Comparison of ENCODE assay signal across 20 mouse cellular contexts in genomic region chr9:82861775-82862430, GRCm38 (mm10). TPM values are rescaled to one million over a fixed set of nuclear protein-coding genes. Genes with fewer than 3 reads are reported as not detected.
A peak's percentile ranks its signal among the peaks of the same experiment; 100 is the strongest.
DNase-seq lines count a peak whose midpoint lies in the region; ATAC-seq and TF ChIP-seq lines count a peak whose summit lies in the region.
"Had no signal": no experiment of that assay in that cellular context is flagged by ENCODE, and none has a peak within 500 bp of the region (broad histone marks: within the 10 kb centered on the region; RNA-seq: fewer than 3 reads in every experiment).

No protein-coding gene starts in this region.

- H3K27ac ChIP-seq in hindbrain, postnatal 0 days: no peak overlapping the region
- H3K27ac ChIP-seq in hindbrain, embryonic 10.5 days: no peak overlapping the region
- no peak overlapping the region for H3K27ac ChIP-seq in liver, adult 2 months (replicated peaks; ENCODE audit: insufficient read depth, low read depth, low read length)
- H3K27ac ChIP-seq in liver, embryonic 11.5 days (ENCODE audit: low read depth, low read length): no peak overlapping the region
- peak overlapping the region; percentile 64 for H3K27ac ChIP-seq in stomach, embryonic 16.5 days (ENCODE audit: low read length)
- H3K27ac ChIP-seq: heart, embryonic 13.5 days; limb, embryonic 13.5 days; midbrain, embryonic 15.5 days; neural tube, embryonic 15.5 days had no signal

- 93% methylated on average over 3 of the region's 3 CpGs for WGBS in hindbrain, postnatal 0 days
- 90% methylated on average over 3 of the region's 3 CpGs for WGBS in hindbrain, embryonic 10.5 days
- WGBS in liver, adult 2 months: 90% methylated on average over 3 of the region's 3 CpGs
- WGBS in liver, embryonic 11.5 days: 87% methylated on average over 3 of the region's 3 CpGs
- 81% methylated on average over 3 of the region's 3 CpGs for WGBS in stomach, embryonic 16.5 days

- no peak overlapping the region for H3K4me2 ChIP-seq in hindbrain, postnatal 0 days (ENCODE audit: low read depth, low read length)
- no peak overlapping the region for H3K4me2 ChIP-seq in liver, embryonic 11.5 days
- no peak overlapping the region for H3K4me2 ChIP-seq in stomach, embryonic 16.5 days (ENCODE audit: low read depth, low read length)
- H3K4me2 ChIP-seq: heart, embryonic 13.5 days; limb, embryonic 13.5 days; midbrain, embryonic 15.5 days; neural tube, embryonic 15.5 days had no signal

- no peaks in the 10 kb centered on the region for H3K36me3 ChIP-seq in hindbrain, postnatal 0 days (ENCODE audit: insufficient read depth, low read length)
- peaks cover 17% of the 10 kb centered on the region for H3K36me3 ChIP-seq in hindbrain, embryonic 10.5 days
- H3K36me3 ChIP-seq in liver, adult 2 months (ENCODE audit: control insufficient read depth, insufficient read depth, low read length): no peaks in the 10 kb centered on the region; the same call in 1 of the 2 replicates
- no peaks in the 10 kb centered on the region for H3K36me3 ChIP-seq in liver, embryonic 11.5 days (ENCODE audit: control insufficient read depth, insufficient read depth, low read length)
- 0 out of 2 replicates have a peak, but pooled peaks cover 7% of the 10 kb centered on the region for H3K36me3 ChIP-seq in stomach, embryonic 16.5 days (ENCODE audit: control insufficient read depth, insufficient read depth, low read length)
- H3K36me3 ChIP-seq: midbrain, embryonic 15.5 days; neural tube, embryonic 15.5 days had no signal

- ATAC-seq in hindbrain, postnatal 0 days: 0 out of 2 replicates have a peak, but pooled peaks have one; percentile 55
- no peak for ATAC-seq in liver, embryonic 11.5 days (replicated peaks; ENCODE audit: low FRiP score)
- no peak for ATAC-seq in stomach, embryonic 16.5 days (ENCODE audit: insufficient read depth, low FRiP score)
- ATAC-seq: hindbrain, embryonic 16.5 days; midbrain, embryonic 15.5 days had no signal

- DNase-seq in hindbrain, postnatal 0 days (ENCODE audit: low spot score): no peak
- DNase-seq in hindbrain, embryonic 10.5 days (ENCODE audit: low spot score): no peak
- peak; percentile 9 for DNase-seq in liver, adult 2 months (ENCODE audit: extremely low read depth, low read depth, low spot score)
- no peak for DNase-seq in liver, embryonic 11.5 days (ENCODE audit: low spot score)
- DNase-seq in adipocyte (ENCODE audit: low spot score): peak; percentile 59
- no peak for DNase-seq in MN1 (ENCODE audit: low spot score)
- no peak for DNase-seq in testis, postnatal 14 days (ENCODE audit: low spot score)
- DNase-seq: adrenal gland, postnatal 36 days; cerebellum, adult 18-20 months; cerebellum, postnatal 36 days; kidney, adult 18-20 months; kidney, postnatal 36 days; layer of hippocampus, adult 9-11 months; thymus, postnatal 25 days had no signal

- no peaks in the 10 kb centered on the region for H3K79me2 ChIP-seq in liver, adult 2 months (ENCODE audit: control insufficient read depth, insufficient read depth, low read length)

- no peaks in the 10 kb centered on the region for H3K9me3 ChIP-seq in hindbrain, postnatal 0 days (ENCODE audit: low read length)
- no peaks in the 10 kb centered on the region for H3K9me3 ChIP-seq in hindbrain, embryonic 10.5 days
- no peaks in the 10 kb centered on the region for H3K9me3 ChIP-seq in liver, embryonic 11.5 days (ENCODE audit: control insufficient read depth, low read length)
- H3K9me3 ChIP-seq in stomach, embryonic 16.5 days (replicated peaks; ENCODE audit: control insufficient read depth, low read length): no peaks in the 10 kb centered on the region
- H3K9me3 ChIP-seq: heart, embryonic 13.5 days; limb, embryonic 13.5 days; midbrain, embryonic 15.5 days; neural tube, embryonic 15.5 days had no signal

- no peak for TF ChIP-seq POLR2A in liver, adult 2 months (IDR thresholded peaks at IDR 0.05; ENCODE audit: extremely low read depth, insufficient read depth, low read length)

- H3K27me3 ChIP-seq in hindbrain, postnatal 0 days (ENCODE audit: insufficient read depth, low read length): no peaks in the 10 kb centered on the region
- H3K27me3 ChIP-seq in hindbrain, embryonic 10.5 days (ENCODE audit: insufficient read depth, poor library complexity, severe bottlenecking): no peaks in the 10 kb centered on the region
- no peaks in the 10 kb centered on the region for H3K27me3 ChIP-seq in liver, adult 2 months (ENCODE audit: control insufficient read depth, insufficient read depth, low read length)
- no peaks in the 10 kb centered on the region for H3K27me3 ChIP-seq in liver, embryonic 11.5 days (replicated peaks; ENCODE audit: control insufficient read depth, insufficient read depth, low read length)
- no peaks in the 10 kb centered on the region for H3K27me3 ChIP-seq in stomach, embryonic 16.5 days (ENCODE audit: control insufficient read depth, insufficient read depth, low read length)
- H3K27me3 ChIP-seq: heart, embryonic 13.5 days; limb, embryonic 13.5 days; midbrain, embryonic 15.5 days; neural tube, embryonic 15.5 days had no signal

- H3K4me1 ChIP-seq in hindbrain, postnatal 0 days (ENCODE audit: insufficient read depth, low read length): no peaks in the 10 kb centered on the region
- no peaks in the 10 kb centered on the region; the same call in 1 of the 2 replicates for H3K4me1 ChIP-seq in hindbrain, embryonic 10.5 days (replicated peaks)
- H3K4me1 ChIP-seq in liver, adult 2 months (ENCODE audit: control insufficient read depth, insufficient read depth, low read length): peaks cover 6% of the 10 kb centered on the region; the same call in 1 of the 2 replicates
- 0 out of 2 replicates have a peak, but pooled peaks cover 2% of the 10 kb centered on the region for H3K4me1 ChIP-seq in liver, embryonic 11.5 days (replicated peaks; ENCODE audit: control insufficient read depth, insufficient read depth, low read length)
- H3K4me1 ChIP-seq in stomach, embryonic 16.5 days (ENCODE audit: control insufficient read depth, insufficient read depth, low read length): no peaks in the 10 kb centered on the region
- H3K4me1 ChIP-seq: heart, embryonic 13.5 days; limb, embryonic 13.5 days; midbrain, embryonic 15.5 days; neural tube, embryonic 15.5 days had no signal

- no peak overlapping the region for H3K9ac ChIP-seq in hindbrain, postnatal 0 days (replicated peaks; ENCODE audit: low read length)
- no peak overlapping the region for H3K9ac ChIP-seq in liver, adult 2 months (ENCODE audit: low read depth, low read length)
- H3K9ac ChIP-seq in liver, embryonic 11.5 days (ENCODE audit: low read depth, low read length): no peak overlapping the region
- H3K9ac ChIP-seq in stomach, embryonic 16.5 days (ENCODE audit: low read length): no peak overlapping the region
- H3K9ac ChIP-seq: heart, embryonic 13.5 days; limb, embryonic 13.5 days; midbrain, embryonic 15.5 days; neural tube, embryonic 15.5 days had no signal

- no peak for TF ChIP-seq CTCF in hindbrain, postnatal 0 days (IDR thresholded peaks at IDR 0.05; ENCODE audit: low read depth)
- no peak for TF ChIP-seq CTCF in liver, adult 2 months (IDR thresholded peaks at IDR 0.05; ENCODE audit: low read depth, low read length)

- H3K4me3 ChIP-seq in hindbrain, postnatal 0 days (ENCODE audit: low read length): no peak overlapping the region
- H3K4me3 ChIP-seq in hindbrain, embryonic 10.5 days: no peak overlapping the region
- no peak overlapping the region for H3K4me3 ChIP-seq in liver, adult 2 months (ENCODE audit: insufficient read depth, low read depth, low read length)
- no peak overlapping the region for H3K4me3 ChIP-seq in liver, embryonic 11.5 days (ENCODE audit: low read depth, low read length)
- no peak overlapping the region for H3K4me3 ChIP-seq in stomach, embryonic 16.5 days (replicated peaks; ENCODE audit: low read length)
- H3K4me3 ChIP-seq: heart, embryonic 13.5 days; limb, embryonic 13.5 days; midbrain, embryonic 15.5 days; neural tube, embryonic 15.5 days had no signal

RNA-seq across cellular contexts. Expression of gene Irak1bp1, which starts 32.6 kb away (rescaled TPM):
- 21.3 and 27.0 TPM in 2 replicates for total RNA-seq in hindbrain, postnatal 0 days (2014; rRNA removed)
- polyA plus RNA-seq in hindbrain, postnatal 0 days (2015; fragmentation: Nextera tagmentation; extraction: Ambion mirVana): 40.5 and 42.3 TPM in 2 replicates
- 20.1 and 21.1 TPM in 2 replicates for polyA plus RNA-seq in hindbrain, embryonic 10.5 days (2016; fragmentation: Nextera tagmentation; extraction: Ambion mirVana)
- 1.6 and 2.1 TPM in 2 replicates for total RNA-seq in liver, adult 2 months (2014; rRNA removed)
- 0.91 and 1.3 TPM in 2 replicates for polyA plus RNA-seq in liver, adult 2 months (2012; rRNA removed)
- polyA plus RNA-seq in liver, embryonic 11.5 days (2014; fragmentation: Nextera tagmentation; extraction: Ambion mirVana): 7.4 and 8.3 TPM in 2 replicates
- polyA plus RNA-seq in stomach, embryonic 16.5 days (2015; fragmentation: Nextera tagmentation; extraction: Ambion mirVana): 10.6 and 12.4 TPM in 2 replicates

Comparison
In these comparisons a context has a peak if more than half of its experiments do, and no peak if none do; other contexts are left out.
1. DNase-seq: peak in liver, adult 2 months (single experiment) and adipocyte (single experiment); none in hindbrain, postnatal 0 days (single experiment), hindbrain, embryonic 10.5 days (single experiment), liver, embryonic 11.5 days (single experiment), MN1 (single experiment) and testis, postnatal 14 days (single experiment).